Mouse (Mus musculus) heart, postnatal 10 days (tissue): ENCODE results near the gene Gnai1. TPM values are rescaled to one million over a fixed set of nuclear protein-coding genes. Genes with fewer than 3 reads are reported as not detected.

ENCODE experiments used
- DNase-seq, 2 experiments: peaks; one replicate each; pipeline ENCODE4 v3.0.0; 2021
- intact Hi-C: fragments of 180-260 bp; cut with DNase I; formaldehyde crosslinking; loops from one replicate; pipeline ENCODE4 v1.15.1; 2025
- total RNA-seq, 2 experiments: library from RNA; stranded (reverse); gene quantifications; 2 replicates each; pipeline ENCODE4 v1.2.3; 2021

Gnai1 gene
- total RNA-seq, 2 experiments from 2014 or later: 15.0 to 16.4 TPM

GRCm38 (mm10) chr5:18289530-18289929 is 70.6 kb downstream of the Gnai1 start:
- intact Hi-C loops: no loop called here
- DNase-seq: no peak

DNA sequence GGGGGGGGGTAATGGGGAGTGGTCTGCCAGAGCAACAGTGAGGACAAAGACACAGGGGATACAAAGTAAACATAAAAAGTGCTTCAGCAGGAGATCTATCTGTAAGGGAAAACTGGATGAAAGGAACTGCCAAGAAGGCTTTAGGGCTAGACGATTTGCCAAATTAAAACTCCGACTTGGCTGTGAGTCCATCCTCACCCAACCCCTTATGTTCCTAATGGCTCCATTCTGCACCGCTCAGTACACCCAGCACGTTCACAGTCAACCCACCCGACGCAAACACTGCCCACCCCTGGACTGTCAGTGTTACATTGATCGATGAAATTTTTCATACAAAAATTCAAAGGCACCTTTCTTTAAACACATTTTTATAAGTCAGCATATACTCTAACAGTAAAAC is 71.5 kb downstream of the Gnai1 start:
- no peak for DNase-seq
- intact Hi-C loops: no loop called here

- intact Hi-C loops: no loop called here
- no peak for DNase-seq
These were observed 72.1 kb downstream of the Gnai1 start for GRCm38 (mm10) chr5:18288079-18288478.

DNA sequence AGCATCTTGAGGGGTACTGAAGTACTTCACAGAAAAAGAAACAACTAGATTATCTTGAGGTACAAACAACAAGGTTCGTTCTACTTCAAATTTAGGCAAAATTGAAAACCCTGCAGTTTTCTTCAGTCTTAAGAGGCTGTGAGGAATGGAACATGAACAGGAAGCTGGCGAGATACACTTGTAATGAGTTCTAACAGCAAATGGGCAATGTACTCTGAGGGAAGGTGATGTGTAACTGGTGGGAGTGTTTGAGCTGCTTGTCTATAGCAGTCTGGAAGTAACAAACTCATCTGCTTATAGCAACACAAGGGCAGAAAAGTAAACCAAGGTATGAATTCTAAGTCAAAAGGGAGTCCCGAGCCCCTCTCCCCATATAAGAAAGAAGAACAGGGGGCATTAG is 78.1 kb downstream of the Gnai1 start:
- intact Hi-C loops: no loop called here
- no peak for DNase-seq

DNA sequence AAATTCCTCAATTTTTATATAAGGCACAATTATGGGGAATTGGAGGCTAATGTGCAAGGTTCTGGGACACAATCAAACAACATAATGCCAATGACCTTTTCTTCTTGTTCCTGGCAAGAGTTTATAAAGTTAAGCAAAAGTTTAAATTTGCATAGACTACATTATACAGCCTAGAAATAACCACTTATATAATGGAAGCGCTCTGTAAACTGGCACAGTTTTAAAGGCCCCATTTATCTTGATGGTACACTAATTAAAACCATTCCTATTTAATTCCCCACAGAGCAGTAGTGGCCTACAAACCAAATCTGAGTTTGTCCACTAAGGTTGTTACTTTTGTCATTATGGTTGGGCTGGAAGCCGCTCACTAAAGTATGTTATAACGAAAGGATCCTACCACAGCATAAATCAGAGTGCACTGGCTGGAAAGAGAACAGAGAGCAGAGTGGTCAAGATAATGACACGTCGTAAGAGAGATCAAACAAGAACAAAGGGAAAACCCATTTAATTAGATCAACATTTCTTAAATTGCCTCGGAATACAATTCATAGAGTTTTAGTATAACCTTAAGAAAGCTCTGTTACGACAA is 85.7 kb downstream of the Gnai1 start:
- no peak for DNase-seq
- intact Hi-C loops: no loop called here

GRCm38 (mm10) chr5:18273291-18274284 is 86.6 kb downstream of the Gnai1 start:
- intact Hi-C loops: no loop called here
- DNase-seq: no peak

DNA sequence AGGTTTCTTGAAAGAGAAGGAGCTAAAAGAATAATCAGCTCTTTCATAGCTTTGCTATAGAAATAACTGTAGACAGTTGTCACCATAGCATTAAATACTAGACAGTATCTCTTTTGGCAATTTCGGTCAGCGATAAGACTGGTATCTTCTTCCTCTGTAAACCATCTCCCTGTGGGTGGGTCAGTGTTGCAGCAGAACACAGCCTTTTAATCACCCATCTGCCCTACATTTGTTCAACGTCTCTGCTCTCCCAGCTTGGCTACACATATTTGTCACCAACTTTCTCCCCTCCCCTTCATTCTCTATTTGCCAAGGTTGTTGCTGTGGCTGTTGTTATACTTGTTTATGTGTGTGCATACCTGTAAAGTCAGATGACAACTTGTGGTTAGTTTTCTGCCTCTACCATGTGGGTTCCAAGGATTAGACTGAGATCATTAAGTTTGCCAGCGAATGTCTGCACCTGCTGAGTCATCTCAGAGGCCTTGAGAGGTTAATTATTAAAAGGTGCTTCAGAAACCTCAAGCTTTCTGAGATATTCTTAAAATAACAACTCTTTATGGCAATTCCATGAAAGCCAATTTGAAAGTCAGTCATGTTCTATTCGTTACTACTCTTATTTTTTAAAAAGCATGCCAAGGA is 109.7 kb downstream of the Gnai1 start:
- intact Hi-C loops: no loop called here
- no peak for DNase-seq

GRCm38 (mm10) chr5:18249132-18249531 is 111.0 kb downstream of the Gnai1 start:
- intact Hi-C loops: no loop called here
- no peak for DNase-seq

DNA sequence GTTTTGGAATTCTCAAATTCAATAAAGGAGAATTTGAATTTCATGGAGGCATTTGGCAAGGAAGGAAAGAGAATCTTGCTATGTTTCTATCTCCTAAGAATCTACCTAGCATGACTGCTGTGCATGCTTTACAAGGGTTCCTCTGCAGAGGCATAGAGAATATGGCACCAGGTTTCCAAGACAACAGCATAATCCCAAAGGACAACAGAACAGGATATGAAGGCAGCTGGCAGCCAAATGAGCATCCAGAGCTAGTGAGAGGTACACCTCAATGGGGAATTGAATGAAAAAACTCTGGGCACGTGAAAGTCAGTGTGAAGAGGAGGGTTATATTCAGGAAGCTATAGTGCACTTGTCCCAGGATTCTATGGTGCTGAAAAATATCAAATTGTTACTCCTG is 130.8 kb downstream of the Gnai1 start:
- intact Hi-C loops: no loop called here
- no peak for DNase-seq

DNA sequence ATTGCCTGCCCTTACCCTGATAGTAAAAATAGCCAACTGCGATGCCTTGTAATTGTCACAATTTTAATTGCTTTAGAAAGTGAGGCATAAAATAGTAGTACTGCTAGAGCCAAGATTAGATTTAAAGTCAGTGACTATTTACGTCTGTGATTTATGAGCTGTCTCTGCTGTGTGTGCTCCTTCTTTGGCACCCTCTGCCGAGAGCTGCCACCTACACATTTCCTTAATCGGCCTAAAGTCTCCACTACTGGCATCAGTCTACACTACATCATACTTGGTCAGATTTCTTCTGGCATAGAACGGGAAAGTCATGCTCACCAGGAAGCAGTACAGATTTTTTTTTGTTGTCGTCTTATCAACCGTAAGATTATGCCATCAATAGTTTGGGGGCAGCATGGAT is 131.3 kb downstream of the Gnai1 start:
- DNase-seq: no peak
- intact Hi-C loops: no loop called here

GRCm38 (mm10) chr5:18220873-18221272 is 139.3 kb downstream of the Gnai1 start:
- peak; percentile 4 to 6 for DNase-seq
- intact Hi-C loops: no loop called here

DNA sequence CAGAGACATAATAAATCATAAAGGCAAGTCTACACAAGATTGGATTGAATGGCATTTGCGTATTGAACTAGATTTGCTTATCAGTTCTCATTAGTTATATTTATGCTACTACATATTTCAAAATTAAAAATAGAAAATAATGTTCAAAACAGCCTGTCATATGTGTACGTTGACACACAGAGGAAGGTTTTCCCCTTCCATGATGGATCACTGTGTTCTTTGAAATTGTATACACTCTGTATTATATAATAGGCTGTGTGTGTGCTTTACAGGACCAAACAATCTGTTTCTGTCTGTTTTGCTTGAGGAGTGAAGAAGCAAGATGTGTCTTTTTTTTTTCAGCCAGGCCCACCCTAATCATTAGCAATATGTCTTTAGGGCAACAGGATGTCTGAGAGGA is 141.9 kb downstream of the Gnai1 start:
- intact Hi-C loops: no loop called here
- no peak for DNase-seq

DNA sequence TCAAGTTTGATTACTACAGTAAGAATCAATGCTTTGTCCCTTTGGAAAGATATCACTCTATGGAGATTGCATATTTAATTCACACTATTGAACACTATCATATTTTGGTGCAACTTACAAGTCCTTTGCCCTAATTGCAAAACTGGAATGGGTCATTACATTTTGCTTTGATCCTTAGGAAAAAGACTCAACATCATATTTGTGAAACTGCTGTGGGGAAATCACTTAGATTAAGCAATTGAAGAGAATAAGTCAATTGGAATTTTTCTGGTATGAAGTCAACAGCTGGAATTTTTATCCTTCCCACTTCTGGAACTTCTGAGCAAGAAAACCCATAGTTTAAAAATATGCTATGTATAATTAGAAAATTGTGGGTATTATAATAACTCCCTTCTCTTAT is 142.3 kb downstream of the Gnai1 start:
- intact Hi-C loops: no loop called here
- no peak for DNase-seq
